Mouse (Mus musculus): ENCODE results near the gene Hnrnpk.
"Not testable (repeated sequence)": the region's sequence is repeated elsewhere in the genome, so short reads cannot be mapped to it uniquely, and the experiment has no call there.

Gene Hnrnpk

DNA sequence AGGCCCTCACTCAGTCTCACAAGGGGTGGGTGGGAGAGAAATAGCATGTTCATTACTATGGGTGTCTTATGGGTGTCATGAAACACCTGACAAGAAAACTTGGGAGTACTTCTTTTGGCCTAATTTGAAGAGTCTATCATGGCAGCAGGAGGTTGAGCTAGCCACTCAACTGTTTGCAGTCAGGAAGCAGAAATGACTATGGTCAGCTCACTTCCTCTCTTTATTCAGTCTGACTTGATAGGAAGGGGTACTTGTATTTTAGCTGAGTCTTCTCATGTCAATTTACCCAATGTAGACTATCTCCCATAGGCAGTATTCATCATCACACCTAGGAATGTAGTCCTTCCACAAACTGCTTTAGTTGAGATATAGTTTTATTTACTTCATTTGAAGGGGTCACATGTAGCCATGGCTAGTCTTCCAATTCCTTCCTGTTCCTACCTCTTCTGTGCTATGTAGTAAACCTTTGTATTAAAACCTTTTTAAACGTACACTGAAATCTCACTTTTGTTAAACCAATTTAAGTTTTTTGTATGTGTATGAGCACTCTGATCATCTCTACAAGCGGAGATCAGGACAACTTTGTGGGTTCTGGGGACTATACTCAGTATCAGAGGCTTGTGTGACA, 13.7 kb downstream of the Hnrnpk start:
- DNase-seq (ENCODE audit: low read depth, low spot score): peak; percentile 52

DNA sequence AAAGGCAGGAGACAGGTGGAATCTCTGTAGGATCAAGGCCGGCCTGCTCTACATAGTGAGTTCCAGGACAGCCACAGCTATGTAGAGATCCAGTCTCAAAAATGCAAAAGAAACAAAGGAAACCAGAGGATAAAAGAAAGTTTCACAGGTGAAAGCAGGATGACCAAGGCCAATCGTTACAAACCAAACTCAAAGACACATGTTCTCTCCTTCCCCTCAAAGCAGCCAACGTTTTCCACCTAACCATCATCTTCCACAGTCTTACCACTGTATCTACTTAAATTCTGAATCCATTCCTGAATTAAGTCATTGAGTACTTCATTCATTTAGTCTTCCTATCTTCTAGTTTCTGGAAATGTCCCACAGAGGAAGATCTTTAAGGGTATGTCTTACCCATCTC, 14.8 kb downstream of the Hnrnpk start:
- DNase-seq (ENCODE audit: low read depth, low spot score): no peak

- peak; percentile 86 for DNase-seq (ENCODE audit: low read depth, low spot score)
Observed at GRCm38 (mm10) chr13:58387948-58388347, 15.2 kb downstream of the Hnrnpk start.

GRCm38 (mm10) chr13:58385547-58385920, 17.6 kb downstream of the Hnrnpk start:
- no peak for DNase-seq (ENCODE audit: low read depth, low spot score)

GRCm38 (mm10) chr13:58384779-58385546, 18.2 kb downstream of the Hnrnpk start, which contains the start of gene 2210016F16Rik:
2210016F16Rik (minus strand) TSS chr13:58385225.
- DNase-seq (ENCODE audit: low read depth, low spot score): no peak

- DNase-seq (ENCODE audit: low read depth, low spot score): no peak
Observed at GRCm38 (mm10) chr13:58384371-58384770, 18.8 kb downstream of the Hnrnpk start.

DNA sequence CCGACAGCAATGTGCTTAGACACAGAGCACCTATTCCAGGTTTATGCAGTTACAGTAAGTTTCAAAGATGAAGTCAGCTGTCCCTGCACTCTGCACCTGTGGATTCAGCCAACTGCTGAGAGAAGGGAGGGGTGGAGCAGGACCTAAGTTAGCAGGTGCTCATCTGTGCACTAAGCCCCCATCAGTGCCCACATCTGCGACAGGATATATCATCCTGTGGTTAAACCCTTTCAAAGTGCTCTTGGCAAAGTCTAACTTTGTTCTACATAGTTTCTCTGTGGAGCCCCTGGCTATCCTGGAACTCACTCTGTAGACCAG, 30.0 kb downstream of the Hnrnpk start:
- DNase-seq (ENCODE audit: low read depth, low spot score): no peak

DNA sequence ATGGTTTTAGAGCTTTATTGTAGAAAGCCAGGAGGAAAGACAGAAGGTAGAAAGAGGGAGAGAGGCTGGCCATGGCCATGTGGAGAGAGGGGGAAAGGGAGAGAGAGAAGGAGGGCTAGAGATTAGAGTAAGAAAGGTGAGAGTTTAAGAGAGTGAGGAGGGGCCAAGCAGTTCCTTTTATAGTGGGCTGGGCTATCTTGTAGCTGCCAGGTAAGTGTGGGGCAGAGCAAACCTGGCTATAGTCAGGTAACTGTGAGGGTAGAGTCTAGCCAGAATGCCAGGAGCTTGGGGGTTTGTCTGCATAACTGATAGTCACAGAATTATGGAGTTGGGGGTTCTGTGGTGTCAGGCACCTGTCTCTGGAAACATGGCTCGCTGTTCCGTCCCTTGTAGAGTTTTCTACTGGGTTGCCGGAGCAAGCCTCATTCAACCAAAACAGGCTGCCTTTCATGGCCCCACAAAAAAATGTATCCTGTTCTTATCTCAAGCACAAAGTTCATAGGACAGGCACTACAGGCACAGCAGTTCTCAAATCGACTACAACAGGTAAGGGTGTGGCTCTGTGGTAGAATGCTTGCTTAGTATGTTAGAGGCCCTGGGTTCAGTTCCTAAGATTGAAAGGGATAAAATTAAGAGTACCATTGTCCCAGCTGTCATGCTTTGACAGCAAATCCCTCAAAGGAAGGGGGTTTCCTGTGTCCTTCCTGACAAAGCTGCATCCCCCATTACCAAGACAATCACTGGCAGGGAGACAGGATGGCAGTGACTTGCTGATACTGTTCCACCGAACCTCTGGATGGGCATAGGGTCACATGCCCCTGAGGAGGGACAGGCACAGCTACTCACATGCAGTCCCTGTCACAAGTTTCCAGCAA, 30.6 kb downstream of the Hnrnpk start:
- DNase-seq (ENCODE audit: low read depth, low spot score): no peak

DNA sequence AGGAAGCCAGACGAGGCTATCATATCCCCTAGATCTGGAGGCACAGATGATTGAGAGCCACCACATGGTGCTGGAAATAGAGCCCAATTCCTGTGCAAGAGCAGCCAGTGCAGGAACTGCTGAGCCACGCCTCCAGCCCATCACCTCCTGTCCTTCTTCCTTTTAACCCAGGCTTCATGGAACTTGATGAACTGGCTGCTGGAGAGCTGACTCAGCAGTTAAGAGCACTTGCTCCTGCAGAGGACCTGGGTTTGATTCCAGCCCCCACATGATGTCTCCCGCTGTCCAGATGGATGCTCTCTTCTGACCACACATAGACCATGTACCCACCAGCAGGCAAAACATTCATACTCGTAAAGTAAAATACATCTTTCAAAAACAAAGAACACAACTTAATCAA, 34.3 kb downstream of the Hnrnpk start:
- DNase-seq (ENCODE audit: low read depth, low spot score): no peak

GRCm38 (mm10) chr13:58367641-58368040, 35.5 kb downstream of the Hnrnpk start:
- no peak for DNase-seq (ENCODE audit: low read depth, low spot score)

GRCm38 (mm10) chr13:58366373-58366772, 36.8 kb downstream of the Hnrnpk start:
- DNase-seq (ENCODE audit: low read depth, low spot score): no peak

DNA sequence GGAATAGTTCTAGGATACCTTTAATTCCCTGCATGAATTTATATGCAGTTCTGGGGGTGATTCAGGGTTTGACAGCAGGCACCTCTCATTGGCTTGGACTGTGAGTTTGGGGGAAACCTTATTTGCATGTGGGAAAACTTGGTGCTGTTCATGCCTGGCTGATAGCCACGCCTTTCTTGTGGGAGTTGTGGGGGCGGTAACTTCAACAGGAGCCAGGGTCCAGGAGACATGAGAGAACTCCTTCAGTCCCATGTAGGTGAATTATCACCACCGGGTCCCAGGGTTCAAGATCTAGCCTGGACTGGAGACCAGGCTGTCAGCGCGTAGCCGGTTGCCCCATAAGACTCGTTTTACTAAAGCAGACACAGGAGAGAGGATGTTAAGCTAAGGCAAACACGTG, 38.0 kb downstream of the Hnrnpk start:
- DNase-seq (ENCODE audit: low read depth, low spot score): not testable (repeated sequence)

DNA sequence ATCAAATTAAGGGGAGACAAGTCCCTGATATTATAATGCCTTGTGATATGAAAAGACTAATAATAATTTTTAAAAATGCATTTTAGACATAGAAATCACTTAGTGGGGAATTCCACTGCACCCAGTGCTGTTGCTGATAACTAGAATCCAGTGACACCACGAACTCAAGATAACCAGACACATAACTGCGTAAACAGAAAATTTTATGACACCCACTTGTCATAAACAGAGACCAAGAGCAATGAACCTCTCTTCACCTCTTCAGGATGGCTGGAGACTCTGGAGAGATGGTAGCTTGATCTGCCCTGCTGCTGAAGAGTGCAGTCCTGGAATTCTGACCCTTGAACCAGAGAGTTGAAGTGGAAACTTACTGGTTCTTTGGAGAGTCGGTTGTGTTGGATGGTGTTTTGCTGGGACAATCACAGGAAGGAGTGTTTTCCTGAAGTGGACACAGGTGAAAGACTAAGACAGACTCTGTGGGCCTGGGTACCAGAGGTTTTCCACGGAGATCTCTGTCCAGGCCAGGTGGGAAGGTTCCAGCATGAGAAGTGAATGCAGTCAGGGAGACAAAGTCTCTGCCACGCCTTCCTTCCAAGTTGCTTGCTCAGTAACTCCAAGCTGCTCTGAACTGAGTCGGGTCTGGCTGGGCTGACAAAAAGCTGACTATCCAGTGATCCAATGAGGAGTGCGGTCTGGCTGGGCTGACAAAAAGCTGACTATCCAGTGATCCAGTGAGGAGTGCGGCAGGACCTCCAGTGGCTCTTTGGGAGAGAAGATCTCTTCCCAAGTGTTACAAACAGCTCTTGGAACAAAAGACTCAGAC, 38.6 kb downstream of the Hnrnpk start:
- DNase-seq (ENCODE audit: low read depth, low spot score): no peak

DNA sequence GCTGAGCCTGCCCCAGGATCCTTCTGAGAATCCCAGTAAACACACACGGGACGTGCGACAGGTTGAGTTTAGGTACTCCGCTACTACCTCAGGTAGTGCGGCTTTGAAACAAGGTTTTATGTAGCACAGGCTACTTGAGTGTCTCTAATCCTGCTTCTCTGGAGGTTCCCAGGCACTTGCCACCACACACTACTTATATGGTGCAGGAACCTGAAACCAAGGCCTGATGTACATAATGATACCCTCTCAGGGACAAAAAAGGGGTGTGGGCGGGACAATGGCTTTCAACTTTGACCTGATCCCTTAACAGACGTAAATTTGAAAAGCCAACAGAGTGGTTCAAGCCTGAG, 43.9 kb downstream of the Hnrnpk start:
- no peak for DNase-seq (ENCODE audit: low read depth, low spot score)

GRCm38 (mm10) chr13:58358629-58359303, 44.4 kb downstream of the Hnrnpk start, which contains the start of gene Kif27:
Kif27 (minus strand) TSS chr13:58359122.
- peak; percentile 80 for DNase-seq (ENCODE audit: low read depth, low spot score)

GRCm38 (mm10) chr13:58352996-58353395, 50.1 kb downstream of the Hnrnpk start:
- no peak for DNase-seq (ENCODE audit: low read depth, low spot score)

GRCm38 (mm10) chr13:58350606-58351005, 52.5 kb downstream of the Hnrnpk start:
- DNase-seq (ENCODE audit: low read depth, low spot score): no peak

DNA sequence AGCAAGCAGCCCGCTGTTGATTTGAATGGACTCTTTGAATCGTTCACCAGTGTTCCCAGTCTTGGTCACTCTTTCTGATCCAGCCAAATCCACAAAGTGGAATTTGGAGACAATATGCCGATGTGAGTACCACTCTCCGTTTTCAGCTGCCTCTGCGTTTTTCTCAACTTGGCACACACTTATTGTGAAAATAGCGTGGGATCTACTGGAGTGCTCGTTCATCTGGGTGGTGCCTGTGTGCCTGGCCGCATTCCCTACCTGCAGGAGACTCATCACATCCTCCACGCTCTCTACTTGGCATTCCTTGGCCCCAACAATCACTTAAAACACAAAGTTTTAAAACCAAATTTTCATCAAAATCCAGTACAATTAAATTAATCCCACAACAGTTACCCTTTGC, 58.6 kb downstream of the Hnrnpk start:
- no peak for DNase-seq (ENCODE audit: low read depth, low spot score)

All from 3T3-L1 (cell line).